Mouse (Mus musculus) frontal cortex, postnatal 25 days (tissue): ENCODE data around the gene Mrpl40.
"Not testable (repeated sequence)": the region's sequence is repeated elsewhere in the genome, so short reads cannot be mapped to it uniquely, and the experiment has no call there.

Experiments
- DNase-seq, 2 experiments: peaks; one replicate each; pipeline ENCODE4 v3.0.0; 2022; ENCODE audit warnings: low spot score in 2 of 2

Mrpl40 gene

GRCm38 (mm10) chr16:18876442-18877308, at the start of gene Mrpl40, which contains the start of gene Hira:
Gene Mrpl40 (minus strand): TSS chr16:18876862.
Gene Hira (plus strand): TSS chr16:18877037.
- DNase-seq: peak; percentile 87 to 90

DNA sequence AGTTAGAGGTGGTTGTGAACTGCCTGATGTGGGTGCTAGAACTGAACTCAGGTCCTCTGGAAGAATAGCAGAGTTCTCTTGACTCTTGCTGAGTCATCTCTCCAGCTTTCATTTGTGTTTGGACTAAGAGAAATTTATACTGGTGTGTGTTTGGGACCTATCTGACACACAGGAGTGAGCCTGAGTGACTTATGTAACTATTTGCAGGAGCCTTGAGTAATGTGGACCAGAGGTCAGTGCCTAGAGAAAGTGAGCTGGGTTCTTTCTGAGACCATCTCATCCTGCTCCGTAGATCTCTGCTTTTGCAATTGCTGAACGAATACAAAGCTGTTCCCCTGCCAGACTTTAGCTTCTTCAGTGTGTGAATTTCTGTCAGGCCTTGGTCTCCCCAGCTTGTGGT, 45.1 kb upstream of the Mrpl40 start:
- DNase-seq: no peak

DNA sequence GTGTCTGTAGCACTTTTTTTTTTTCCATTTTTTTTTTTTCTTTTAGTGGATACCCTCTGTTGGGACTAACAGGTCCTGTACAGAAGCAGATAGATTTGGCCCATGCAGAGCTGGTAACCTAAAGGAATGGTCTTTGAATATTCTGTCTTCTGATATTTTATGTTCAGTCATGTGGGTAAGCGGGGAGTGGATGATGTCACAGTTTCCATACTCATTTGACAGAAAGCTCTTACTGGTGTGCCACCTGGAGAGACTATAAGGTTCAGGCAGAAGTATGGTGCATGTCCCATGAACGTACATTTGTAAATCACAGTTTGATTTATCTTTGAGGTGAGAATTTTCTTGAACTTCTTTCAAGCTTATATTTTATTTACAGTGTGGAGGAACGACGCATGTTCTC, 39.4 kb upstream of the Mrpl40 start:
- DNase-seq: no peak

DNA sequence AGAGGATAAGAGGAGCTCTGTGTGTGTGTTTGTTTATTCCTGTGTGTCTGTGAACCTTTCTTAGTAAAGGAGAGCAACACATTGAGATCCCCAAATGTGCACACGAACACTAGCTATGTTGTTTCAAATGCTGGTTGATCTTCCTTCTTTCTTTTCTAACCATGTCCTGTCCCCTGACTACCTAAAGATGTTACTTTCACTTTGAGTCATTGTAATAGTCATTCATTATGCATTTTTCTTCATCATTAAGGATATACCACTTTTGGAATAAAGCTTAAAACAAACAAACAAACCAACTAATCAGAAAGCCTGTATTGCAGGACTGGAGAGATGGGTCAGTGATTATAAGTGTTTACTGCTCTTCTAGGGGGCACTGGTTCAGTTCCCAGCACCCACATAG, 29.0 kb upstream of the Mrpl40 start:
- no peak for DNase-seq

DNA sequence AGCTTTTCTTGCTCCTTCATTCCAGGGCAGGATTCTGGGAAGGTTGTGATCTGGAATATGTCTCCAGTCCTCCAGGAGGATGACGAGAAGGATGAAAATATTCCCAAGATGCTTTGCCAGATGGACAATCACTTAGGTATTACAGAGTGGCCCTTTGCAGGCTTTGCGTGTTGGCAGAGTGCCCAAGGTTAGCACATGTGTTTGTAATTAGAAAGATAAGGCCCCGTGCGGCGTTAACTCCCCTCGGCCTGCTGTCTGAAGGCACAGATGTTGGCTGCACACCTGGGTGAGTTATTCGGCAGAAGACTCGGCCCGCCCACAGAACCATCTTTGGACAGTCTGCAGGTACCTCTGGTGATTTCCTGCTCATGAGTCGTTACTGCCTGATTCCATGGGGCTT, 19.8 kb upstream of the Mrpl40 start:
- DNase-seq: no peak

DNA sequence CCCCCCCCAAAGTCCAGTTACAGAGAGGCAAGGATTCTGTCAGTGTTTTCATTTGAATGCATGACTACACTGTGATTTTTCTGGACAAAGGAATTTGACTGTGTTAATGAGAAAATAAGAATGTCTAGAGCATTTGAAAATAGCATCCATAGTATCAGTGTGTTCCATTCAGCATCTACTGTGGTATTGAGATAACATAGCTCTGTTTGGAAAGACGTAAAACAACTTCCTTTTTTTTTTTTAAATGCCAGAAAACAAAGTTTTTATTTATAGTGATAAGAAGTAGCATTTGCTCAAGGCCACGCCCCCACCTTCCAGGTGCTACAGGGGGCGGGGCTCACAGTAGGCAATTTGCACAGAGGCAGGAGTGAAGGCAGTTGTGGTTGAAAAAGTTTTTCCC, 18.6 kb upstream of the Mrpl40 start:
- DNase-seq: no peak

DNA sequence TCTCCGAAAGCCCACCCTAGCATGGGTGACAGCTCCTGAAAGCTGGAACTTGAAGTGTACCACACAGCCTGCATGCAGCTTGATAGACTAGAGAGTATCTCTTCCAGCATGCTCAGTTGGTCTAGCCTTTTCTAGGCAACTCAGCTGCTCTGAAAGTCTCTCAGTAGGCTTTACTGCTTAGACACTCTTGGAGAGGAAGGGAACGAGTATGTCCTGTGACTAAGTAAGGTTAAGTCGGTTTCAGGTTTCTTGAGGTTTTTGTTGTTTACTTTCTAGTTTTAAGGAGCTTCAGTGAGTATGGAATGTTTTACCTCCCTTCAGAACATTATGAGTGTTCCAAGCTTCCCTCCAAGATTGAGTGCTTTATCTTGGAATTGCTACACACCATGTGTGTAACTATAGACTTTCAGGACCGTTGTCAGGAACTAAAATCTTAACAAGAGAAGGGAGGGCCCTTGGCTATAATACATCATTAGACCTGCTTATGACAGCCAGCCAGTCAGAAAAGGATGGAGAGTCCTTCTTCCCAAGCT, 17.2 kb upstream of the Mrpl40 start:
- no peak for DNase-seq

DNA sequence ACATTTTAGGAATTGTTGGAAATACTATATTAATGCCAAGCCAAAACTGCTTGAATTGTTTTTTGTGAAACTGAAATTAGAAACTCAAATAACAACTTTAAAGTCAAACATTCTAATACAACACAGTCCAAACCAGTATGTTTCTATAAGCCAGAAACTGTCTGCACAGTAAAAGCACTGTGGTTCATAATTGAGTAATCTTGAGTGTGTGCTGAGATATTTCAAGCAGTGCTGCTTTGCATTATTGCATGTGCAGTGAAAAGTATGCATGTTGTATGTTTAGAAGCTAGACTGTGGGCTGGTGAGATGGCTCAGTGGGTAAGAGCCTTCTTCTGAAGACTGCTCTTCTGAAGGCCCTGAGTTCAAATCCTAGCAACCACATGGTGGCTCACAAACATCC, 7.4 kb upstream of the Mrpl40 start:
- DNase-seq: no peak

GRCm38 (mm10) chr16:18878091-18878720, 1.5 kb upstream of the Mrpl40 start:
- DNase-seq: no peak

DNA sequence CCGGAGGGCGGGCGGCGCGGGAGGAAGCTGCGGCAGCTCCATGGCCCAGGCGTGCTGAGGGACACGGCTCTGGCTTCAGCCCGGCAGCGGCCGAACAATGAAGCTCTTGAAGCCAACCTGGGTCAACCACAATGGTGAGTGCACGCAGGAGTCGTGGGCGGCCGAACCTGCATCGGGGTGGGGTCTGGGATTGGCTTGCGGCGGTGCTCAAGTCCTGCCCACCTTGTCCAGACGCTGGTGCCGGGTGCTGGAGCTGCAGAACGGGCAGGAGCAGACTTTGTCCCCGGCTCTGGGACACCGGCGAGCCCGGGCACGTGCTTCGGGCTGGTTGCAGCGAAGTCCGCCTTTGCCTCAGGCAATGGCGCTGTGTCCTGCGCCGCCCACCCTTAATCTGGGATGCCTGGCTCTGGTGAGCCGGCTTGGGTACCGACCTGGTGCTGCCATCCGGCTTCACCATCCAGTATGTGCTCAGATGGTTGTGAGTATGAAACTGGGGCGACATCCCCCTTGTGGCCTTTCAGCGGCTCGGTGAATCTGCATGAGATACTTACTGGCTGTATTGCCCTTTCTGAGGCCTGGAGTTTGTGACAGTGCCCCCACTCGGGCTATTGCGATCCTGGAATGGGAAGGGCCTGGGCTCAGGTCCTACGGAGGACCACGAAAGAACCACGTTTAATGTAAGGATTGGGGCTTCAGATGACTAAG, 876 bp upstream of the Mrpl40 start:
- peak; percentile 23 to 36 for DNase-seq

DNA sequence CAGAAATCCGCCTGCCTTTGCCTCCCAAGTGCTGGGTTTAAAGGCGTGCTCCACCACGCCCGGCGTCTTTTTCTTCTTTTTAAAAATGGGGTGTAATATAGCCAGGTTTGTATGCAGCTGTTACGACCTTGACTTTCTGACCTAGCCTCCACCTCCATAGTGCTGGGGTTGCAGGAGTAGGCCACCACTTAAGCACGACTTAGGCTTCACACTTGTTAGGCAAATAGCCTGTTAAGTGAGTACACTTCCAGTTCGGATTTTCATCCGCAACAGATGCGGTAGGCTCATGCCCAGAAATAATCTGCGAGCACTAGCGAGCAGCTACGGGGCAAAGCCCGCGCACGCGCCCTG, 596 bp downstream of the Mrpl40 start:
- no peak for DNase-seq

GRCm38 (mm10) chr16:18870495-18870894, 6.2 kb downstream of the Mrpl40 start:
- not testable (repeated sequence) for DNase-seq

DNA sequence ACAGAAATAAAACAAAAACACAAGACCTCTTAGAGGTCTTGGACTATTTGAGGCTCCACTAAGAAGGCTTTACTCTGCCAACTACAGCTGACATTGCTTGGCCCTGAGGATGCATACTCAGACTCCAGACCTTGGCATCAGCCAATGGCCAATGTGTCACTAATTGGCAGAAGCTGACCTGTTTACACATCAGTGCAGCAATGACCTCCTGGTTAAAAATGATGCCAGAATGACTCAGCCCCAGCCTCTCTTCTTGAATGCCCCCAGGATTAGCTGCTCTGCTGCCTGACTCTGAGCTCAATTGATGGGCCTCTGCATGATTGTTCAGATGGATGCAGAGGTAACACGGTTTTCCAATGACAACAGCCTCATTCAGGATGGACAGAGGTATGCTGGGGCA, 16.5 kb downstream of the Mrpl40 start:
- DNase-seq: no peak

DNA sequence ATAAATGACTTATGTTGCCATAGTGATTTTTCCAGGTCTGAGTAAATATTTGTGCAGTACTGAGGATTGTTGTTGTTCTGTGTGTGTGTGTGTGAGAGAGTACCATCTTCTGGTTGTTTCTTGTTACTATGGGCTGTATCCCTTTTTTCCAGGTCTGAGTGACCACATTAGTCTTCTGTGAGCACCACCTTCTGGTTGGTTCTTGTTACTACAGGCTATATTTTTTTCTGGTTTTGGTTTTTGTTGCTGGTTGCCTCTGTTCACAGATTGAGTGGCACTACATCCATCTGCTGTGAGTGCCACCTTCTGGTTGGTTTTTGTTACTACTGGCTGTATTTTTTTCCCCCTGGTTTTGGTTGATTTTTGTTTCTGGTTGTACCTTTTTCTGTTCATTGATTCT, 18.1 kb downstream of the Mrpl40 start:
- DNase-seq: no peak

DNA sequence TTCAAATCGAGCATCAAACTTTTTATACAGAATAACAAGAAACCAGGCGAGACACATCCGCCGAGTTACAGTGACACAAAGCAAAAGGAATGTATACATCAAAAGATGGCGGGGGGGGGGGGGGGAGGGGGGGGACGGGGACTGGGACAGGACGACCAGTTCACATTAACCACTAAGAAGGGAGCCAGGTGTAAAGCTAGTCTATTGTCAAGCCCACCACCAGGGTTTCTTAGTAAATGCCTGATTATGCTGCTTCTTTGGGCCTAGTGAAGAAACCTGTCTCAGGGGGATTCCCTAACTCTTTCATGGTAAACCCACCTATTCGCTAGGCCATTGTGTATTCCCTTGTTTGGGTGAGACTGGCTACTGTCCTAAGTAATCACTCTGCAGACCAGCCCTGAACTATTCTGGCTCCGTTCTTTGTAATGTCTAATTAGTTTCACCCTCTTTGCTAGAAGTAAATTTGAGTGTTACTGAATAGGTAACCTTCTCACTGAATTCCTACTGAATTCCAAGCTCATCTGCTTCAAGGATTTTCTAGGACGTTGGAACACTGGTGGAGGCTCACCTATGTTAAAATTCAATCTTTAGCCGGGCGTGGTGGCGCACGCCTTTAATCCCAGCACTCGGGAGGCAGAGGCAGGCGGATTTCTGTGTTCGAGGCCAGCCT, 27.0 kb downstream of the Mrpl40 start:
- DNase-seq: not testable (repeated sequence)

GRCm38 (mm10) chr16:18846301-18846820, 30.3 kb downstream of the Mrpl40 start:
- DNase-seq: no peak

DNA sequence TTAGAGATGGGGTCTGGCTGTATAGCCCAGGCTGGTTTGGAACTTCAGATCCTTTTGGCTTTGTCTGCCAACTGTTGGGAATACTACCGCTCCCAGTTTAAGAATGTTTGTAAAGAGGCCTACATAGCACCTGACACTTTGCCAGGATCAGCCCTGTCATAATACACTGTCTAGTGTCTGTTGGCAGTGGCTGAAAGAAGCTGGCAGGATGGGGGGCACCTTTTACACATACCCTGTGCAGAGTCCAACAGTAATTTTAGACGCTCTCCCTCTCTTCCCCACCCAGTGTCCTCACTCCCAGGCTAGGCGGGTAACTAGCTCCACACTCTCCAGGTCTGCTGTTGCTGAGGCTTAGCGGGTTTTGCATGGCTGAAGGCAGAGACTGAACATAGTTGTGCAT, 38.3 kb downstream of the Mrpl40 start:
- no peak for DNase-seq

DNA sequence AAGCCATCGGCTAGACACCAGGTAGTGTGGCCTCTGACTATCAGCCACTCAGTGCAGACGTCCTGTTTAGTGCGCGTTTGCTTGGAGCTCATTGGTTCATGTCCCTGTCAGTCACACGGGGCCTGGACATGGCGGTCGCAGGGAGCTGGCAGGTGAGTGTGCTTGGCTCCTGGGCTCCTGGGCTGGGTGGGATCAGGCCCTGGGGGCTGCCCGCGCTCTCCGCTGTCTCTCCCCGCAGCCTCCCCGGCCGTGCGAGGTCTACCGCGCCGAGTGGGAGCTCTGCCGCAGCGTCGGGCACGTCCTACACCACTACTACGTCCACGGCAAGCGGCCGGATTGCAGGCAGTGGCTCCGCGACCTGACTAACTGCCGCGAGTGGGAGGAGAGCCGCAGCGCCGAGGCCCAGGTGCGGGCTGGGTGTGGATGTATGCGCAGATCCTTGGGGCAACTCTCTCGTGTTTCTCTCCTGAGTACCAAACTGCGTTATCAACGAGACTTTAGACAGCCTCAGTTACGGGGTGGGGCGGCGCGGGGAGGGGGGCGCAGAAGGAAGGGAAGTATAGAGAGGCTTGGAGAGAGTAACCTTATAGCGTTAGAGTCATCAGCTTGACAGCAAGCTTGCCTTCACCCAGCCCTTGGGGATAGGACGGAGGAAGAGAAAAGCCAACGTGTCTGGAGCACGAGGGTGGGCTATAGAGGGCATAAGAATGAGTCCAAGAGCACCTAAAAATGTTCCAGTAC, 40.0 kb downstream of the Mrpl40 start, which contains the start of the genes 2510002D24Rik and Gm28539:
Gene 2510002D24Rik, plus strand, starts transcription at position 111 of the 741 bp plus-strand sequence.
Gene Gm28539, plus strand, starts transcription at position 117 of the 741 bp plus-strand sequence.
- peak; percentile 91 to 96 for DNase-seq

GRCm38 (mm10) chr16:18836073-18836467, 40.6 kb downstream of the Mrpl40 start:
- DNase-seq: no peak

DNA sequence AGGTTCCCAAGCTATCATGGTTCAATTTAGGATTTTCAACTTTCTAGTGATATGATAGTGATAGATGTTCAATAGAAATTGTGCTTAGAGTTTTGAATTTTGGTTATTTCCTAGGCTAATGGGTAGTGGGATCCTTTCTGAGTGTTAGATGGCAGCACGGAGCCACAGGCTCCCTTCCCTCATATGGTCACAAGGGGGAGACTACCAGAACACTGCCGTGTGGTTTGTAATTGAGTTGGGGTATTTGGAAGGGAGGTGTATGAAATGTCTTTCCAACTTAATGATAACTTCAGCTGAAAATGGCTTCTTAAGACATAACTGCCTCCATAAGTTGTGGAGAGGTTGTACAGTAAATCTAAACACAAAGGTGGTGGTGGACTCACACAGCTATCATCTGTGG, 43.2 kb downstream of the Mrpl40 start:
- DNase-seq: no peak

- DNase-seq: no peak
Measured at GRCm38 (mm10) chr16:18829102-18829501, 47.6 kb downstream of the Mrpl40 start.
